Mouse (Mus musculus): ENCODE results near the gene Lrpprc. TPM values are rescaled to one million over a fixed set of nuclear protein-coding genes. Genes with fewer than 3 reads are reported as not detected.

Lrpprc gene
- total RNA-seq, 1 experiment, result 92.0 TPM

- H3K27ac ChIP-seq (ENCODE audit: insufficient read depth, low read depth, low read length, poor library complexity, severe bottlenecking), result no peak overlapping the region
- in situ Hi-C loops (cut with MboI; ENCODE audit: low sequenced_read_pairs in 2 of 2, unreplicated experiment in 2 of 2), result no loop called here
- peaks cover 34% of the 10 kb centered on the region for H3K36me3 ChIP-seq (ENCODE audit: control insufficient read depth, insufficient read depth, low read length, poor library complexity, severe bottlenecking)
- TF ChIP-seq ZNF384 (IDR thresholded peaks at IDR 0.05; ENCODE audit: low read depth, low read length) (no peak), HCFC1 (IDR thresholded peaks at IDR 0.05; ENCODE audit: borderline replicate concordance, insufficient read depth, low read length) (no peak), CHD2 (IDR thresholded peaks at IDR 0.05; ENCODE audit: low read depth, low read length) (no peak), MAFK (IDR thresholded peaks at IDR 0.05; ENCODE audit: insufficient read depth, low read depth, low read length) (no peak), ZC3H11A (IDR thresholded peaks at IDR 0.05; ENCODE audit: borderline replicate concordance, low read depth, low read length) (no peak)
- no peak overlapping the region for H3K9ac ChIP-seq (ENCODE audit: insufficient read depth, low read depth, low read length, poor library complexity, severe bottlenecking)
- no peak overlapping the region for H3K4me3 ChIP-seq (ENCODE audit: insufficient read depth in 1 of 2, low read depth in 1 of 2, low read length in 2 of 2, poor library complexity in 1 of 2, severe bottlenecking in 1 of 2)
- H3K9me3 ChIP-seq (ENCODE audit: control insufficient read depth, insufficient read depth, low read depth, low read length), result no peaks in the 10 kb centered on the region
- DNase-seq (ENCODE audit: low read depth, low spot score), result no peak
- no peaks in the 10 kb centered on the region for H3K4me1 ChIP-seq (ENCODE audit: control insufficient read depth in 2 of 2, insufficient read depth in 2 of 2, low read length in 2 of 2, poor library complexity in 1 of 2)
Measured at GRCm38 (mm10) chr17:84771882-84772281, 18.7 kb downstream of the Lrpprc start.

- Histone ChIP-seq H3K4me1 (ENCODE audit: control insufficient read depth in 2 of 2, insufficient read depth in 2 of 2, low read length in 2 of 2, poor library complexity in 1 of 2) (peaks cover 9 to 12% of the 10 kb centered on the region in 2 experiments; a peak in 2 of 4 replicates), H3K27ac (ENCODE audit: insufficient read depth, low read depth, low read length, poor library complexity, severe bottlenecking) (peak overlapping the region; percentile 2), H3K9me3 (ENCODE audit: control insufficient read depth, insufficient read depth, low read depth, low read length) (no peaks in the 10 kb centered on the region), H3K9ac (ENCODE audit: insufficient read depth, low read depth, low read length, poor library complexity, severe bottlenecking) (no peak overlapping the region), H3K4me3 (ENCODE audit: insufficient read depth in 1 of 2, low read depth in 1 of 2, low read length in 2 of 2, poor library complexity in 1 of 2, severe bottlenecking in 1 of 2) (no peak overlapping the region), H3K36me3 (ENCODE audit: control insufficient read depth, insufficient read depth, low read length, poor library complexity, severe bottlenecking) (peaks cover 18% of the 10 kb centered on the region)
- no peak for DNase-seq (ENCODE audit: low read depth, low spot score)
- in situ Hi-C loops (cut with MboI; ENCODE audit: low sequenced_read_pairs in 2 of 2, unreplicated experiment in 2 of 2), result no loop called here
- no peak for TF ChIP-seq HCFC1 (IDR thresholded peaks at IDR 0.05; ENCODE audit: borderline replicate concordance, insufficient read depth, low read length)
- TF ChIP-seq ZNF384 (IDR thresholded peaks at IDR 0.05; ENCODE audit: low read depth, low read length), result no peak
- no peak for TF ChIP-seq MAFK (IDR thresholded peaks at IDR 0.05; ENCODE audit: insufficient read depth, low read depth, low read length)
- TF ChIP-seq ZC3H11A (IDR thresholded peaks at IDR 0.05; ENCODE audit: borderline replicate concordance, low read depth, low read length), result no peak
- TF ChIP-seq CHD2 (IDR thresholded peaks at IDR 0.05; ENCODE audit: low read depth, low read length), result no peak
Measured at GRCm38 (mm10) chr17:84758971-84759370, 31.6 kb downstream of the Lrpprc start.

- H3K4me3 ChIP-seq (ENCODE audit: insufficient read depth in 1 of 2, low read depth in 1 of 2, low read length in 2 of 2, poor library complexity in 1 of 2, severe bottlenecking in 1 of 2), result no peak overlapping the region
- no peak overlapping the region for H3K9ac ChIP-seq (ENCODE audit: insufficient read depth, low read depth, low read length, poor library complexity, severe bottlenecking)
- no peaks in the 10 kb centered on the region for H3K9me3 ChIP-seq (ENCODE audit: control insufficient read depth, insufficient read depth, low read depth, low read length)
- H3K4me1 ChIP-seq (ENCODE audit: control insufficient read depth in 2 of 2, insufficient read depth in 2 of 2, low read length in 2 of 2, poor library complexity in 1 of 2), result peaks cover 9 to 12% of the 10 kb centered on the region in 2 experiments; a peak in 2 of 4 replicates
- H3K27ac ChIP-seq (ENCODE audit: insufficient read depth, low read depth, low read length, poor library complexity, severe bottlenecking), result peak overlapping the region; percentile 77; the same call in 1 of the 2 replicates
- peak; percentile 63 for DNase-seq (ENCODE audit: low read depth, low spot score)
- TF ChIP-seq ZNF384 (IDR thresholded peaks at IDR 0.05; ENCODE audit: low read depth, low read length) (no peak), MAFK (IDR thresholded peaks at IDR 0.05; ENCODE audit: insufficient read depth, low read depth, low read length) (peak; percentile 46; the same call in 1 of the 2 replicates)
- peaks cover 17% of the 10 kb centered on the region for H3K36me3 ChIP-seq (ENCODE audit: control insufficient read depth, insufficient read depth, low read length, poor library complexity, severe bottlenecking)
- in situ Hi-C loops (cut with MboI; ENCODE audit: low sequenced_read_pairs in 2 of 2, unreplicated experiment in 2 of 2), result no loop called here
Measured at GRCm38 (mm10) chr17:84758374-84758773, 32.2 kb downstream of the Lrpprc start.

- Histone ChIP-seq H3K4me3 (ENCODE audit: insufficient read depth in 1 of 2, low read depth in 1 of 2, low read length in 2 of 2, poor library complexity in 1 of 2, severe bottlenecking in 1 of 2) (no peak overlapping the region), H3K9ac (ENCODE audit: insufficient read depth, low read depth, low read length, poor library complexity, severe bottlenecking) (no peak overlapping the region), H3K36me3 (ENCODE audit: control insufficient read depth, insufficient read depth, low read length, poor library complexity, severe bottlenecking) (peaks cover 22% of the 10 kb centered on the region), H3K4me1 (ENCODE audit: control insufficient read depth in 2 of 2, insufficient read depth in 2 of 2, low read length in 2 of 2, poor library complexity in 1 of 2) (peaks cover 9 to 12% of the 10 kb centered on the region in 2 experiments; a peak in 2 of 4 replicates), H3K9me3 (ENCODE audit: control insufficient read depth, insufficient read depth, low read depth, low read length) (no peaks in the 10 kb centered on the region), H3K27ac (ENCODE audit: insufficient read depth, low read depth, low read length, poor library complexity, severe bottlenecking) (no peak overlapping the region)
- DNase-seq (ENCODE audit: low read depth, low spot score), result no peak
- in situ Hi-C loops (cut with MboI; ENCODE audit: low sequenced_read_pairs in 2 of 2, unreplicated experiment in 2 of 2), result no loop called here
- TF ChIP-seq MAFK (IDR thresholded peaks at IDR 0.05; ENCODE audit: insufficient read depth, low read depth, low read length) (no peak), HCFC1 (IDR thresholded peaks at IDR 0.05; ENCODE audit: borderline replicate concordance, insufficient read depth, low read length) (no peak), ZNF384 (IDR thresholded peaks at IDR 0.05; ENCODE audit: low read depth, low read length) (no peak), ZC3H11A (IDR thresholded peaks at IDR 0.05; ENCODE audit: borderline replicate concordance, low read depth, low read length) (no peak), CHD2 (IDR thresholded peaks at IDR 0.05; ENCODE audit: low read depth, low read length) (no peak)
Measured at GRCm38 (mm10) chr17:84756090-84756489, 34.5 kb downstream of the Lrpprc start.

- in situ Hi-C loops (cut with MboI; ENCODE audit: low sequenced_read_pairs in 2 of 2, unreplicated experiment in 2 of 2), result no loop called here
- H3K4me1 ChIP-seq (ENCODE audit: control insufficient read depth in 2 of 2, insufficient read depth in 2 of 2, low read length in 2 of 2, poor library complexity in 1 of 2), result peaks cover 3 to 9% of the 10 kb centered on the region in 2 experiments; a peak in 2 of 4 replicates
- peaks cover 28% of the 10 kb centered on the region for H3K36me3 ChIP-seq (ENCODE audit: control insufficient read depth, insufficient read depth, low read length, poor library complexity, severe bottlenecking)
- no peak overlapping the region for H3K4me3 ChIP-seq (ENCODE audit: insufficient read depth in 1 of 2, low read depth in 1 of 2, low read length in 2 of 2, poor library complexity in 1 of 2, severe bottlenecking in 1 of 2)
- no peaks in the 10 kb centered on the region for H3K9me3 ChIP-seq (ENCODE audit: control insufficient read depth, insufficient read depth, low read depth, low read length)
- TF ChIP-seq ZNF384 (IDR thresholded peaks at IDR 0.05; ENCODE audit: low read depth, low read length) (no peak), HCFC1 (IDR thresholded peaks at IDR 0.05; ENCODE audit: borderline replicate concordance, insufficient read depth, low read length) (no peak), ZC3H11A (IDR thresholded peaks at IDR 0.05; ENCODE audit: borderline replicate concordance, low read depth, low read length) (no peak), MAFK (IDR thresholded peaks at IDR 0.05; ENCODE audit: insufficient read depth, low read depth, low read length) (no peak), CHD2 (IDR thresholded peaks at IDR 0.05; ENCODE audit: low read depth, low read length) (no peak)
- no peak overlapping the region for H3K27ac ChIP-seq (ENCODE audit: insufficient read depth, low read depth, low read length, poor library complexity, severe bottlenecking)
- no peak for DNase-seq (ENCODE audit: low read depth, low spot score)
- no peak overlapping the region for H3K9ac ChIP-seq (ENCODE audit: insufficient read depth, low read depth, low read length, poor library complexity, severe bottlenecking)
Measured at GRCm38 (mm10) chr17:84753489-84753888, 37.1 kb downstream of the Lrpprc start.

Measured in ES-E14 (cell line).